Mouse (Mus musculus) forebrain, embryonic 14.5 days (tissue): ENCODE data around the gene Adh4. TPM values are rescaled to one million over a fixed set of nuclear protein-coding genes. Genes with fewer than 3 reads are reported as not detected.

Experiments used
- ATAC-seq: fragments of 200-750 bp; cut with Nextera tagmentation; 2 replicates; pipeline ENCODE4 v1.8.0; 2017; ENCODE audit warnings: mild to moderate bottlenecking, moderate library complexity
- DNase-seq: peaks from one replicate; pipeline ENCODE4 v3.0.0-alpha.2; 2015; ENCODE audit warnings: low spot score
- H3K27ac ChIP-seq: fragments of 300-500 bp; sonication (generic); 2 replicates; pipeline ENCODE4 v1.5.1; 2014; ENCODE audit warnings: low read depth, mild to moderate bottlenecking, control low read depth, low read length, moderate library complexity
- H3K27me3 ChIP-seq: fragments of 300-500 bp; sonication (generic); replicated peaks from 2 replicates; pipeline ENCODE4 v1.6.1; 2014; ENCODE audit warnings: low read length, control low read depth, mixed read lengths; ENCODE audit not compliant: control insufficient read depth, insufficient read depth
- H3K36me3 ChIP-seq: fragments of 300-500 bp; sonication (generic); 2 replicates; pipeline ENCODE4 v1.6.1; 2014; ENCODE audit warnings: low read length, control low read depth; ENCODE audit not compliant: control insufficient read depth, insufficient read depth
- H3K4me1 ChIP-seq: fragments of 300-500 bp; sonication (generic); 2 replicates; pipeline ENCODE4 v1.6.1; 2014; ENCODE audit warnings: antibody characterized with exemption, low read length, control low read depth; ENCODE audit not compliant: control insufficient read depth, insufficient read depth
- H3K4me2 ChIP-seq: fragments of 300-500 bp; sonication (generic); 2 replicates; pipeline ENCODE4 v1.6.1; 2014; ENCODE audit warnings: mild to moderate bottlenecking, control low read depth, low read length
- H3K4me3 ChIP-seq: fragments of 300-500 bp; sonication (generic); 2 replicates; pipeline ENCODE4 v1.5.1; 2014; ENCODE audit warnings: low read depth, low read length, control low read depth
- H3K9ac ChIP-seq: fragments of 300-500 bp; sonication (generic); 2 replicates; pipeline ENCODE4 v1.6.1; 2014; ENCODE audit warnings: mild to moderate bottlenecking, low read length, control low read depth, moderate library complexity
- H3K9me3 ChIP-seq: fragments of 300-500 bp; sonication (generic); replicated peaks from 2 replicates; pipeline ENCODE4 v1.6.1; 2016; ENCODE audit warnings: low read length, control low read depth, mixed read lengths; ENCODE audit not compliant: control insufficient read depth
- WGBS: fragments of 180-500 bp; shearing (Covaris S2); extraction: QIAGEN DNeasy Blood & Tissue Kit; methylation state at CpG from one replicate; pipeline ENCODE4 v1.1.7; 2014; 5-methylcytosine and 5-hydroxymethylcytosine counted together
- polyA plus RNA-seq: library from polyadenylated mRNA; unstranded; fragments of >200 nt; fragmentation: Nextera tagmentation; extraction: Ambion mirVana; gene quantifications from 2 replicates; pipeline ENCODE4 v1.2.1, GENCODE M21; 2014

Adh4 gene
- polyA plus RNA-seq, 1 experiment from 2014 or later: not detected

DNA sequence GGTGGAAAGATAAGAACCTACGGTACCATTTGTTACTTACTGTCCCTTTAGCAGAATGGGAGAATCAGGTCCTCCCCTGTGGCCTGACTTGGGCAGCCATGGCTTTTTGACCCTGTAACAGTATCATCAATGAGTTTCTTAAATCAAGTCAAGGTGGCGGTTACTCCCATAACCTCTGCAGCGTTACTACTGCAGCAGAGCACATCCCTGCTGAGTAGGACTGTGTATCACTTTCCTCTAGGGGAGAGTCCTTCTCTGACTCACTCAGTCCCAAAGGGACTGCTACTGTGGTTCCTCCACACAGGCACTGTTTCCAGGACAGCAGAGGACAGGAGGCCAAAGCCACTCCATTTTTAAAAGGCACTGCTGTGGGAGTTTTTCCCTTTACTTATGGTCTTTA is 55.8 kb downstream of the Adh4 start:
- H3K4me1 ChIP-seq: no peaks in the 10 kb centered on the region
- no peak overlapping the region for H3K9ac ChIP-seq
- no peak for DNase-seq
- no peaks in the 10 kb centered on the region for H3K27me3 ChIP-seq
- H3K27ac ChIP-seq: no peak overlapping the region
- no peak overlapping the region for H3K4me2 ChIP-seq
- 92% methylated on average over 3 of the region's 3 CpGs for WGBS
- H3K9me3 ChIP-seq: no peaks in the 10 kb centered on the region
- peaks cover 45% of the 10 kb centered on the region for H3K36me3 ChIP-seq
- no peak for ATAC-seq
- no peak overlapping the region for H3K4me3 ChIP-seq

DNA sequence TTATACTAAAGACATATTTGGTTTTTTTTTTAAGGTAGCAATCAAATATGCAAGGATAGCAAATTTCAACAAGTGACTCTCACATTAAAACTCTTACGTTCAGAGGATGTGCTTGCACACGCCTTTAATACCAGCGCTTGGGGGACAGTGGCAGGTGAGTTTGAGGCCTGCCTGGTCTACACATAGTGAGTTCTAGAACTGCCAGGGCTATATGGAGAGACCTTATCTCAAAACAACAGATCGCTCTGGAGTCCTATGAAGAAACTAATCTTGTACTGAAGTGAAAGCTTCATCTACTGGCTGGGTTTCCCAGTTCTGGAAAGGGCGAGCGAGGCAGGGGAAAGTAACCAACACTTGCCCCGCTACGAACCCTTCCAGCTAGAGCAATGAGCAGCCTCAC is 64.2 kb downstream of the Adh4 start:
- Histone ChIP-seq H3K9me3 (no peaks in the 10 kb centered on the region), H3K27me3 (no peaks in the 10 kb centered on the region), H3K4me1 (no peaks in the 10 kb centered on the region), H3K4me2 (no peak overlapping the region), H3K9ac (no peak overlapping the region), H3K27ac (no peak overlapping the region), H3K36me3 (peaks cover 25% of the 10 kb centered on the region), H3K4me3 (no peak overlapping the region)
- WGBS: 94% methylated on average over 8 of the region's 8 CpGs
- no peak for DNase-seq
- ATAC-seq: no peak

Other genes with a start within 250 kb of the Adh4 start
- gene 4930579F01Rik, start 221.6 kb upstream of the Adh4 start, polyA plus RNA-seq: not detected in 2 replicates
- 0.14 and 0.96 TPM in 2 replicates for gene Adh7, start 197.7 kb upstream of the Adh4 start, polyA plus RNA-seq
- gene Adh1, start 154.5 kb upstream of the Adh4 start, polyA plus RNA-seq: 0.47 and 0.57 TPM in 2 replicates
- not detected in 2 replicates for gene Adh6a, start 102.2 kb upstream of the Adh4 start, polyA plus RNA-seq
- gene Adh6b, start 73.7 kb upstream of the Adh4 start, polyA plus RNA-seq: 0.20 and 0.37 TPM in 2 replicates
- 295 and 320 TPM in 2 replicates for gene Adh5, start 27.6 kb downstream of the Adh4 start, polyA plus RNA-seq
- 48.9 and 51.8 TPM in 2 replicates for gene Metap1, start 74.0 kb downstream of the Adh4 start, polyA plus RNA-seq
- gene Eif4e, start 110.7 kb downstream of the Adh4 start, polyA plus RNA-seq: 448 and 459 TPM in 2 replicates